Mouse (Mus musculus) kidney, embryonic 14.5 days (tissue): ENCODE results near the gene Abca2. TPM values are rescaled to one million over a fixed set of nuclear protein-coding genes. Genes with fewer than 3 reads are reported as not detected.

Source experiments
- ATAC-seq: fragments of 200-750 bp; cut with Nextera tagmentation; 2 replicates; pipeline ENCODE4 v1.8.0; 2017; ENCODE audit warnings: moderate number of reproducible peaks, mild to moderate bottlenecking, moderate TSS enrichment, moderate library complexity; ENCODE audit not compliant: low FRiP score, low TSS enrichment
- H3K27ac ChIP-seq: fragments of 300-500 bp; sonication (generic); 2 replicates; pipeline ENCODE4 v1.5.1; 2014; ENCODE audit warnings: low read depth, mild to moderate bottlenecking, low read length, moderate library complexity, mixed read lengths
- H3K27me3 ChIP-seq: fragments of 300-500 bp; sonication (generic); 2 replicates; pipeline ENCODE4 v1.6.1; 2014; ENCODE audit warnings: mild to moderate bottlenecking, low read length; ENCODE audit not compliant: control insufficient read depth, insufficient read depth
- H3K36me3 ChIP-seq: fragments of 300-500 bp; sonication (generic); 2 replicates; pipeline ENCODE4 v1.6.1; 2014; ENCODE audit warnings: low read length, mixed read lengths; ENCODE audit not compliant: control insufficient read depth, insufficient read depth
- H3K4me1 ChIP-seq: fragments of 300-500 bp; sonication (generic); 2 replicates; pipeline ENCODE4 v1.6.1; 2014; ENCODE audit warnings: low read length, mixed read lengths; ENCODE audit not compliant: control insufficient read depth, insufficient read depth
- H3K4me2 ChIP-seq: fragments of 300-500 bp; sonication (generic); replicated peaks from 2 replicates; pipeline ENCODE4 v1.6.1; 2014; ENCODE audit warnings: low read depth, mild to moderate bottlenecking, low read length
- H3K4me3 ChIP-seq: fragments of 300-500 bp; sonication (generic); 2 replicates; pipeline ENCODE4 v1.5.1; 2014; ENCODE audit warnings: mild to moderate bottlenecking, low read length
- H3K9ac ChIP-seq: fragments of 300-500 bp; sonication (generic); 2 replicates; pipeline ENCODE4 v1.6.1; 2014; ENCODE audit warnings: low read depth, mild to moderate bottlenecking, low read length, moderate library complexity
- H3K9me3 ChIP-seq: fragments of 300-500 bp; sonication (generic); 2 replicates; pipeline ENCODE4 v1.6.1; 2016; ENCODE audit warnings: low read length; ENCODE audit not compliant: control insufficient read depth
- WGBS: fragments of 180-500 bp; shearing (Covaris S2); extraction: QIAGEN DNeasy Blood & Tissue Kit; methylation state at CpG from one replicate; pipeline ENCODE4 v1.1.7; 2014; 5-methylcytosine and 5-hydroxymethylcytosine counted together
- polyA plus RNA-seq: library from polyadenylated mRNA; unstranded; fragments of >200 nt; fragmentation: Nextera tagmentation; extraction: Ambion mirVana; gene quantifications from 2 replicates; pipeline ENCODE4 v1.2.1, GENCODE M21; 2014

Gene Abca2
- polyA plus RNA-seq, 1 experiment from 2014 or later = 11.2 TPM

- H3K4me3 ChIP-seq = no peak overlapping the region
- no peaks in the 10 kb centered on the region for H3K9me3 ChIP-seq
- H3K27ac ChIP-seq = no peak overlapping the region
- no peak for ATAC-seq
- no peaks in the 10 kb centered on the region; the same call in 1 of the 2 replicates for H3K4me1 ChIP-seq
- H3K9ac ChIP-seq = no peak overlapping the region
- H3K4me2 ChIP-seq = no peak overlapping the region
- H3K36me3 ChIP-seq = no peaks in the 10 kb centered on the region
- 86% methylated on average over 2 of the region's 2 CpGs for WGBS
- H3K27me3 ChIP-seq = no peaks in the 10 kb centered on the region
Observed at GRCm38 (mm10) chr2:25465256-25465655, 36.8 kb downstream of the Abca2 start.

- no peak for ATAC-seq
- 48% methylated on average over 10 of the region's 10 CpGs for WGBS
- no peaks in the 10 kb centered on the region for H3K36me3 ChIP-seq
- no peak overlapping the region for H3K4me3 ChIP-seq
- no peak overlapping the region for H3K27ac ChIP-seq
- no peak overlapping the region for H3K4me2 ChIP-seq
- no peaks in the 10 kb centered on the region; the same call in 1 of the 2 replicates for H3K4me1 ChIP-seq
- H3K9me3 ChIP-seq = no peaks in the 10 kb centered on the region
- no peak overlapping the region for H3K9ac ChIP-seq
- H3K27me3 ChIP-seq = no peaks in the 10 kb centered on the region
Observed at GRCm38 (mm10) chr2:25465816-25466635, 37.5 kb downstream of the Abca2 start.

- no peaks in the 10 kb centered on the region for H3K4me1 ChIP-seq
- WGBS = 80% methylated on average over 14 of the region's 14 CpGs
- H3K27ac ChIP-seq = no peak overlapping the region
Observed at GRCm38 (mm10) chr2:25467606-25468303, 39.3 kb downstream of the Abca2 start.

GRCm38 (mm10) chr2:25468962-25469915 is 40.7 kb downstream of the Abca2 start:
- Histone ChIP-seq H3K36me3 (no peaks in the 10 kb centered on the region), H3K9me3 (no peaks in the 10 kb centered on the region), H3K4me2 (no peak overlapping the region), H3K9ac (no peak overlapping the region), H3K27me3 (no peaks in the 10 kb centered on the region), H3K4me3 (no peak overlapping the region), H3K27ac (no peak overlapping the region), H3K4me1 (no peaks in the 10 kb centered on the region)
- 77% methylated on average over 10 of the region's 10 CpGs for WGBS
- no peak for ATAC-seq

More at GRCm38 (mm10) chr2:25467606-25468303, 39.3 kb downstream of the Abca2 start:
- Histone ChIP-seq H3K27me3 (no peaks in the 10 kb centered on the region), H3K9me3 (no peaks in the 10 kb centered on the region), H3K4me3 (no peak overlapping the region), H3K36me3 (no peaks in the 10 kb centered on the region), H3K4me2 (no peak overlapping the region), H3K9ac (no peak overlapping the region)
- no peak for ATAC-seq

DNA sequence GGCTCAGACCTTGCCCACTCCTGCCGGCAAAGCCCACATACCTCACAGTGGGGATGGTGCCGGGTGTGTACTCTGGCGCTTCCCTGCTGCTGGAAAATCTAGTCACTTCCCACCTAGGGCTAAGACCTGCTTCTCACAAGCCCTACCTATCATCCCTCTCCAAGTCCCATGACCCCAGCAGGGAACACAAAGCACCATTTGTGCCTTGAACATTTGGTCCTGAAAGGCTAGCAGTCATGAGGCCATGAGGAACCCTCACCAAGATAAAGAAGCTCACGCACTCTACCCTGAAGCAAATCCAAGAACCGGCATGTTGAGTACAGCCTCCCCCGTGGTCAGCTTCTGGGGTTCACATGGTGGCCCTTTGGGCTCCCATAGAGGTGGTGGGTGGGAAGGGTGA is 41.5 kb downstream of the Abca2 start, which contains the start of gene Ptgds:
Gene Ptgds (minus strand): TSS at position 78 of the 400 bp plus-strand sequence.
- WGBS = 50% methylated on average over 6 of the region's 6 CpGs

GRCm38 (mm10) chr2:25472550-25472949 is 44.0 kb downstream of the Abca2 start:
- no peak overlapping the region for H3K9ac ChIP-seq
- no peak overlapping the region for H3K4me2 ChIP-seq
- H3K27me3 ChIP-seq = no peaks in the 10 kb centered on the region
- H3K4me1 ChIP-seq = no peaks in the 10 kb centered on the region
- H3K4me3 ChIP-seq = no peak overlapping the region
- no peaks in the 10 kb centered on the region for H3K9me3 ChIP-seq
- H3K36me3 ChIP-seq = no peaks in the 10 kb centered on the region
- no peak overlapping the region for H3K27ac ChIP-seq
- 77% methylated on average over 2 of the region's 2 CpGs for WGBS
- no peak for ATAC-seq

More for the DNA sequence above, 41.5 kb downstream of the Abca2 start, which contains the start of gene Ptgds:
- Histone ChIP-seq H3K9ac (no peak within 1 kb of the TSS), H3K36me3 (no peaks in the 10 kb centered on the region), H3K9me3 (no peaks in the 10 kb centered on the region), H3K27me3 (no peaks in the 10 kb centered on the region), H3K4me1 (no peaks in the 10 kb centered on the region), H3K27ac (no peak within 1 kb of the TSS), H3K4me2 (no peak within 1 kb of the TSS), H3K4me3 (no peak within 1 kb of the TSS)
- no peak for ATAC-seq

DNA sequence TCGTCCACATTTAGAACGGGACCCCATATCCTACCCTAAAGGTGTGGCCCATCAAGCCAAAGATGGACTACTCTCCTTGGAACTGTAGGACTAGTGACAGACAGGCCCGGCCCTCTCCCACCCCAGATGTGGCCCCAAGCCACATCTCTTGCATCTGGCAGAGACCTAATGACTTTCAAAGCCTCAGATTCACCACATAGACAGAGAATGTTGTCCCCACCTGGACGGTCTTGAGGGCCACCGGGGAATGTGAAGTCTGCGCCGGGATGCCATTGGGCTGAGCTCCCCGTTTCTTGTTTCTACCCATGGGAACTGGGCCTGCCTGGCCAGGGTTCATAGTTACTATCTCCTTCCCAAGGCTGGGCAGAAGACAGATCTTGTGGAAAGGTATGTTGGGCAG is 49.0 kb downstream of the Abca2 start:
- WGBS = 88% methylated on average over 8 of the region's 8 CpGs
- no peaks in the 10 kb centered on the region for H3K4me1 ChIP-seq
- H3K9me3 ChIP-seq = no peaks in the 10 kb centered on the region
- no peak overlapping the region for H3K4me3 ChIP-seq
- H3K36me3 ChIP-seq = no peaks in the 10 kb centered on the region
- no peak overlapping the region for H3K9ac ChIP-seq
- H3K27ac ChIP-seq = no peak overlapping the region
- no peak overlapping the region for H3K4me2 ChIP-seq
- ATAC-seq = no peak
- no peaks in the 10 kb centered on the region for H3K27me3 ChIP-seq

DNA sequence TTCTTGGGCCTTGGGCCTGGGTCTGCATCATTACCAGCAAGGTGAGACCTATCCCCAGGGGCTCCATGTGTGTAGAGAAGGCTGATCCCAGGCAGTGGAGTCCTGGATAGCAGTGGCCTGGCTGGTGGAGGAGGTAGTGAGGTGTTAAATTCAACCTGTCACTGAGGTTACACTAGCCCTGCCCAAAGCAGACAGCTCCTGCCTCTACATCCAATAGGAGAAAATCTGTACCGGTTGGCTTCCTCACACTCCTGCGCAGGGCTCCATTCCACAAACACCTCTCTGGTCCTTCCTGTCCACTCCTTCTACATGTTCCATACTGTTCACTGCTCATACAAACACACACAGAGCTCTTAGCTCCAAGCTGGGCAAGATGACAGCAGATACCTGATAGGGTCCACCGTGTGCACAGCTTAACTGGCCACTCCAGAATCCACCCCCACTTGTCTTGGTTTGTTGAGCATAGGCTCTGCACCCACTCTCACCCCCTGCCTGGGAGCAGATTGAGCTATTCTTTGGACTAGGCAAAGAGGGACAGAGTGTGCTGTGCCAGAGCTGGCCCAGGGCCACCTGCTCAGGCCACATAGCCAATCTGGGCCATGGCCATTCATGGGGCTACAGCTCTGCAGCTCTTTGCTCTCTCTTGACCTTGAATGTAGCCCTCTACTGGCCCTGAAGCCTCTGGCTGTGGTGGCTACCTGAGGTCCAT is 49.6 kb downstream of the Abca2 start:
- no peak overlapping the region for H3K9ac ChIP-seq
- no peaks in the 10 kb centered on the region for H3K9me3 ChIP-seq
- WGBS = 89% methylated on average over 3 of the region's 3 CpGs
- ATAC-seq = no peak
- no peaks in the 10 kb centered on the region for H3K27me3 ChIP-seq
- H3K4me1 ChIP-seq = no peaks in the 10 kb centered on the region
- no peak overlapping the region for H3K27ac ChIP-seq
- no peak overlapping the region for H3K4me3 ChIP-seq
- no peak overlapping the region for H3K4me2 ChIP-seq
- H3K36me3 ChIP-seq = no peaks in the 10 kb centered on the region
